Mouse (Mus musculus): Measurements from ENCODE around the gene Necab2.

- TF ChIP-seq CTCF (IDR thresholded peaks at IDR 0.05; ENCODE audit: low read depth), result no peak
- TF ChIP-seq EP300 (IDR thresholded peaks at IDR 0.05; ENCODE audit: low read depth), result no peak
These were observed 15.8 kb upstream of the Necab2 start for GRCm38 (mm10) chr8:119430690-119431089.

Data from liver, postnatal 0 days (tissue).